Mouse (Mus musculus) myocyte (in vitro differentiated cells): ENCODE results near the gene Timm10b.

Source experiments
- CEBPB ChIP-seq: IDR thresholded peaks from 2 replicates; pipeline ENCODE4 v1.6.1; 2011; ENCODE audit warnings: mild to moderate bottlenecking, moderate library complexity; ENCODE audit not compliant: poor library complexity, insufficient read depth, severe bottlenecking
- E2F4 ChIP-seq: IDR thresholded peaks from one replicate; pipeline ENCODE4 v1.6.1; 2011; ENCODE audit warnings: mild to moderate bottlenecking, control low read depth, moderate library complexity; ENCODE audit not compliant: insufficient read depth
- MAX ChIP-seq: IDR thresholded peaks from one replicate; pipeline ENCODE4 v1.6.1; 2011; ENCODE audit warnings: low read depth, mild to moderate bottlenecking, control low read depth
- MYOD1 ChIP-seq, 3 experiments: IDR thresholded peaks; one replicate each; pipeline ENCODE4 v1.6.1; 2011; ENCODE audit warnings: control low read depth in 2 of 3, low read depth in 2 of 3, mild to moderate bottlenecking in 2 of 3, moderate library complexity in 1 of 3; ENCODE audit not compliant: insufficient read length in 2 of 3, control insufficient read depth in 1 of 3
- MYOG ChIP-seq, 3 experiments: IDR thresholded peaks; one replicate each; pipeline ENCODE4 v1.6.1; 2011; ENCODE audit warnings: control low read depth in 2 of 3, low read depth in 2 of 3, mild to moderate bottlenecking in 2 of 3; ENCODE audit not compliant: insufficient read length in 2 of 3, control insufficient read depth in 1 of 3, insufficient read depth in 1 of 3
- POLR2A ChIP-seq: IDR thresholded peaks from one replicate; pipeline ENCODE4 v1.6.1; 2011; ENCODE audit warnings: low read depth, mild to moderate bottlenecking, control low read depth, moderate library complexity; ENCODE audit not compliant: insufficient read length
- POLR2AphosphoS2 ChIP-seq: IDR thresholded peaks from one replicate; pipeline ENCODE4 v1.6.1; 2011; ENCODE audit warnings: low read depth, control low read depth; ENCODE audit not compliant: insufficient read length
- REST ChIP-seq: IDR thresholded peaks from one replicate; pipeline ENCODE4 v1.6.1; 2011; ENCODE audit warnings: mild to moderate bottlenecking, control low read depth, moderate library complexity; ENCODE audit not compliant: insufficient read depth, insufficient read length
- TCF12 ChIP-seq: IDR thresholded peaks from one replicate; pipeline ENCODE4 v1.6.1; 2011; ENCODE audit warnings: mild to moderate bottlenecking, control low read depth; ENCODE audit not compliant: poor library complexity, insufficient read depth, severe bottlenecking
- USF1 ChIP-seq: IDR thresholded peaks from one replicate; pipeline ENCODE4 v1.6.1; 2011; ENCODE audit warnings: low read depth, mild to moderate bottlenecking, control low read depth, moderate library complexity

- TF ChIP-seq POLR2A (no peak), E2F4 (no peak), TCF12 (no peak), POLR2AphosphoS2 (no peak), REST (no peak), USF1 (no peak), MYOG (IDR thresholded peaks at IDR 0.05; ENCODE audit: control insufficient read depth in 1 of 3, insufficient read depth in 1 of 3, insufficient read length in 2 of 3, low read depth in 2 of 3) (no peak), CEBPB (no peak), MAX (no peak), MYOD1 (IDR thresholded peaks at IDR 0.05; ENCODE audit: control insufficient read depth in 1 of 3, insufficient read length in 2 of 3, low read depth in 2 of 3) (no peak)
Observed at GRCm38 (mm10) chr7:105614400-105614799, 25.5 kb upstream of the Timm10b start.
